Mouse (Mus musculus) layer of hippocampus, adult 8-10 months (tissue): ENCODE results near the gene Zfp248. TPM values are rescaled to one million over a fixed set of nuclear protein-coding genes. Genes with fewer than 3 reads are reported as not detected.
A peak's percentile ranks its signal among the peaks of the same experiment; 100 is the strongest.

Source experiments
- DNase-seq, 2 experiments: peaks; one replicate each; pipeline ENCODE4 v3.0.0; 2022; ENCODE audit warnings: low spot score in 2 of 2
- total RNA-seq, 4 experiments: library from RNA; stranded (reverse); gene quantifications; 2 replicates each; pipeline ENCODE4 v1.2.4; 2022

Gene Zfp248
- 10 to 100 TPM; 13.6 to 18.6 (median 16.2) TPM for total RNA-seq

- DNase-seq: peak; percentile 92 to 93
Observed at GRCm38 (mm10) chr6:118455042-118455631, at the start of gene Zfp248. Gene Zfp248, minus strand, starts transcription at chr6:118455528.

GRCm38 (mm10) chr6:118499010-118499409 is 43.7 kb upstream of the Zfp248 start:
- DNase-seq: no peak

DNA sequence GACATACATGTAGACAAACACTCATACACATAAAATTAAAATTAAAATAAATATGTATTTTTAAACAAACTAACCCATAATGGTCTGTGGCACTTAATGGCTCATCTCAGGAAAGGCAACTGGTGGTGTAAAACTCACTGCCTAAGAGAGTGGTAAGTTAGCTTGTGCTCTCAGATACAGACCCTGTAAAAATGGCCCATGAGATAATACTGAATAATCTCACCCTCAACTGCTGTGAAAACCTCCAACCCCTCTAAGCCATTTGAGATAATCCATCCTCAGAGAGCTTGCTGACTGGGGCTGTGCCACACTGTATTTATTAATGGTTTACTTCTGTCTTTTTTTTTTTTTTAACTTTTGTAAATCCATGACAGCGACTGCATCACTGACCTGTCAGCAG is 26.8 kb upstream of the Zfp248 start:
- no peak for DNase-seq

- peak; percentile 82 for DNase-seq
Observed at GRCm38 (mm10) chr6:118478957-118479708, 23.8 kb upstream of the Zfp248 start, which contains the start of gene Zfp9. Gene Zfp9, minus strand, starts transcription at chr6:118479320.

DNA sequence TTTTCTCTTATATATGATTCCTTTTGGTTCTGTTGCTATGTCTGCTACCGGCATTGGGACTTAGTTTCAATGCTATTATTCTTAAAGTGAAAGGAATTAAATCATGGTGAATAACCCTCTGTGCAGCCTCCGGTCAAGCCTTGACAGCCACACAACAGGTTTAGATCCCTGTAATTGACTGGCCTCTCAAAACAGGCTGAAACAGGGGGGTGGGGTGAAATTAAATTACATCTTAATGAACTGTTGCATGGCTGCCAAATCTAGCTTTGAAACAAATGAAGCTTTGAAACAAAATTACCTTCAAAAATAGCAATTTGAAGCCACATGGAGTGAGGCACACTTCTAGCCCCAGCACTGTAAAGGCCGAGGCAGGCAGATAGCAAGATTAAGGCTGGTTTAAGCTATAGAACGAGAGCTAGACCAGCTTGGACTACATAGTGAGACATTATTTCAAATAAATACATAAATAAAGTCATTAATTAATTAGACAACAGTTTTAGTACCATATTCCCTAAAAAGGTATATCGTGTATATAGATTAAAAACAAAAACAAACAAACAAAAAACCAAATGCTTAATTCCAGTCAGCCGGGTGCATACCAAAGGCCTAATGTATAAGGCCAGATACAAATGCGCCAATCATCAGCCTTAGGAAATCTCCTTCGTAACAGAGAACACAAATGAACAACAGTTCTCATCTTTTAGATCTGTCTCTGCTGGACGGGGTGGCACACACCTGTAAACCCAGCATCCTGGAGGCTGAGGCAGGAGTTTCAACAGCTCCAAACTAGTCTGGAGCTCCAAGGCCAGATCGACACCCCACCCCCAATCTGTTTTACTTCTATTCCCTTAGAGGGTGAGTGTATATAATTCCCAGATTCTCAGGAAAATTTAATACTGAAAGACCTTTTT is 22.8 kb upstream of the Zfp248 start:
- no peak for DNase-seq

- no peak for DNase-seq
Observed at GRCm38 (mm10) chr6:118462069-118462705, 6.9 kb upstream of the Zfp248 start.

GRCm38 (mm10) chr6:118457726-118458125 is 2.4 kb upstream of the Zfp248 start:
- no peak for DNase-seq

DNA sequence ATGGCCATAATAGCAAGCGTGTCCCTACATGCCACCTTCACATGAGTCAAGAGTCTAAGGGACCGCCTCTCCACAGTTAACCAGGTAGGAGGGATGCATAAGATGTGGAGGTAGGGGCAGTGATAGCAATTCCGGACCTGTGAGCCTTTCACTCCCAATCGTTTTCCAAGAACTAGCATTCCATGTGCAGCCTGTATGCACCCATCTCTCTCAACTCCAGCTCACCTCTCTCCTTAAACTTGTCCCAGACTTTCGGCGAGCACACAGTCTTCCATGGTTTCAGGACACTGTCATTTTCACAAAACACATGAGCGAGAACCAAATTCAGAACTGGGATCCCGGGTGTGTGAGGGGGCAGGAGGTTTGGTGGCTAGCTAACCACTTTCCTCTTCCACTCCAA is 876 bp downstream of the Zfp248 start:
- DNase-seq: no peak

DNA sequence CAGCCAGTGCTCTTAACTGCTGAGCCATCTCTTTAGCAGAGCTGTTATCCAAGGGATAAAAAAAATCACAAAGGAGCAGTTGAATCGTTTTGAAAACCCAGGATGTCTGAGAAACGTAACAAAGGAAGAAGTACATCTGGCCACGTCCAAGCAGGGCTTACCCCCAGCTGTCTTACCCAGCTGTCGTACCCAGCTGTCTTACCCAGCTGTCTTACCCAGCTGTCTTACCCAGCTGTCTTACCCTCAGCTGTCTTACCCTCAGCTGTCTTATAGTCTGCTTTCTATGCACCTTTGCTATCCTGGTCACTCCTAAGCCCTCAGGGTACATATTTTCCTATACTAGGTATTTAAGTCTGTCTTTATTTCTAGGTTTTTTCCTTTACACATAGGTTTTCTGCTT is 23.8 kb downstream of the Zfp248 start:
- DNase-seq: no peak

DNA sequence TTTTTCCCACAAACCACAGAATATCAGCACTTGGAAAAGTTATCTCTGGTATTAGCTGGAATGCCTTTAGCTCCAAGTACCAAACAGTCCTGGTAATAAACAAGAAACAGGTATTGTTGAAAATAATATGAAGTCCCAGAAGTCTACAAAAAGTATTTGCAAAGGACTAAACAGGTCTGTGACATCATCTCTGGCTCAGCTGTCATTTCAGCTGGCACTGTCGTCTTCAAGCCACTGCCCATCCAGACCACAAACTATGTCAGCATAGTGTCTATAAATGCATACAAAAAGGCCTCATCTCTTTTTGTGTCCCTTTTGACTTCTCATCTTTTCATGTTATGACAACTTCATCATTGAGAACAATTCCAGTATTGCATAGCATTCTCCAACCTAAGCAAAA is 28.7 kb downstream of the Zfp248 start:
- DNase-seq: no peak

- DNase-seq: peak; percentile 90 to 96
Observed at GRCm38 (mm10) chr6:118419050-118419920, 36.0 kb downstream of the Zfp248 start, which contains the start of gene Bms1. Gene Bms1, minus strand, starts transcription at chr6:118419474.

- no peak for DNase-seq
Observed at GRCm38 (mm10) chr6:118410428-118410827, 44.9 kb downstream of the Zfp248 start.

DNA sequence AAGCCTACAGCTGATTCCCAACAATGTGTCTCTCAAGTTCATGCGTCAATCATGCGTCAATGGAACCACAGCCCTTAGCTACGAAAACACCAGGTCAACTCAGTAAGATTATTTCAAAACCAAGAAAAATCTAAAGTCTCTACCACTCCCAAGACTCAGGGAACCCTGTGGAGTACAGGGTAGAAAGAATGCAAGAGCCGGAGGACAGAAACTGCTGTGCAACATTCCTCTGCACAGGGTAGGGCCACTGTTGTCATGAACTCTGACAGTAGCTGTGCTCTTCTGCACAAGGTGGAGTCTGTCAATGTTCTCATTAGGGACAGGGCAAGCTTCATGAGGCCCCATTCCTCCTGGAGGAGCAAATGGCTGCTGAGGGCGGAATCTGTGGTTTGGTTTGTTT is 46.8 kb downstream of the Zfp248 start:
- DNase-seq: no peak

DNA sequence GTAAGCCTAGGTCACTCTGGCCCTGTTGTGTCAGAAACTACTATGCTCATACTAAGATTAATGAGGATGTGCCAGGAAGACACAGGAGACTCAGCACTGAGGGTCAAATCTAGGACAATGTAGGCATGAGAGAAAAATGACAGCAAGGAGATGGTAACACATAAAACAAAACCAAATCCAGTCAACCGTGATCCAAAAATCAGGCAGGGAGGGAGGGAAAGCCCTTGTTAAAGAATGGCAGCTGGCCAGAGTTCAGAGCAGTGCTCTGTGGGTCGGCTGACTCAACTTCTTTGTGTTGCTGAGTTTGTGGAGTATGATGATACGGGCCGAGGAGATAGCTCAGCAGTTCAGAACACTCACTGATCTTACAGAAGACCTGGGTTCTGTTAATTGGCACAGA is 48.9 kb downstream of the Zfp248 start:
- DNase-seq: no peak

DNA sequence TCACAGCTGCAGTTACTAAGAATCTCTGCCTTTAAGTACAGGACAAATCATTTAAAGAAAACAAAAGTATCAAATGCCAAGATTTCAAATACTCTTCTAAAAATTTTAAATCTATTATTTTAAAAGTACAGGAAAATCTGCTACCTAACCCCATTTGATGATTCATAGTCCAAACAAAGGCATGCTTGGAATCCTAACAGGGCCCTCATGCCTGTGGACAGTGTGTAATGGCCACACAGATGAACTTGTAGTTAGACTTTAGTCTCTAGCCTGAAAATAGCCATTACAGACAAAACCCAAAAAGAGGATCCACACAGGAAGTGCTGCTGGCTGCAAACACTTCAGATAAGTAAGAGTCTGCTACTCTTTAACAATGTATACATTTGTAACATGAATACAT is 64.6 kb downstream of the Zfp248 start:
- DNase-seq: no peak

- DNase-seq: no peak
Observed at GRCm38 (mm10) chr6:118385962-118386361, 69.4 kb downstream of the Zfp248 start.

GRCm38 (mm10) chr6:118381234-118381633 is 74.1 kb downstream of the Zfp248 start:
- DNase-seq: no peak

DNA sequence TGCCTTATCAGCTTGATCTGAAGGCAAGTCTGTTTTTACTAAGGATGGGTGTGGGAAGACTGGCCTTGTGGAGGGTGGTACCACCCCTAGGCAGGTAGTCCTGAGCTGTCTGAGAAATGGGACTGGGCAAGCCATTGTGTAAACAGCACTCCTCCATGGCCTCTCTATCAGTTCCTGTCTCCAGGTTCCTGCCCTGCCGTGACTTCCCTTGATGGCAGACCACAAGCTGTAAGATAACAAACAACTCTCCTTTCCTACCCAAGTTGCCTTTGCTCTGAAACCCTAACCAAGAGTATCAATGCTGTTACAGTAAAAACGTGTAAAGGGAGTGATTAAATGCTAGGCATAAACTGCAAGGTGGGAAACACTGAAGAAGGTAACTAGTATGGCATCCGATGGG is 74.7 kb downstream of the Zfp248 start:
- DNase-seq: no peak

GRCm38 (mm10) chr6:118379451-118380167 is 75.7 kb downstream of the Zfp248 start:
- DNase-seq: peak; percentile 30 to 69

GRCm38 (mm10) chr6:118377611-118378010 is 77.7 kb downstream of the Zfp248 start:
- no peak for DNase-seq
